Mouse (Mus musculus) MEL (cell line): ENCODE data around the gene Auts2. TPM values are rescaled to one million over a fixed set of nuclear protein-coding genes. Genes with fewer than 3 reads are reported as not detected.

Experiments used
- DNase-seq: peaks from one replicate; pipeline ENCODE4 v3.0.0; 2011; ENCODE audit warnings: low read depth, low spot score
- H3K27ac ChIP-seq: 2 replicates; pipeline ENCODE4 v1.5.1; 2012; ENCODE audit warnings: low read depth, mild to moderate bottlenecking, control low read depth, low read length, moderate library complexity; ENCODE audit not compliant: control insufficient read depth
- H3K27me3 ChIP-seq, 2 experiments: fragments of 150-350 bp in 1 of 2; sonication (generic) in 1 of 2; 2 replicates each; pipeline ENCODE4 v1.6.1; 2012; ENCODE audit warnings: low read length in 2 of 2, mild to moderate bottlenecking in 2 of 2, improper control_type of control experiment in 1 of 2, moderate library complexity in 1 of 2; ENCODE audit not compliant: insufficient read depth in 2 of 2, control insufficient read depth in 1 of 2
- H3K36me3 ChIP-seq, 2 experiments: 2 replicates each; pipeline ENCODE4 v1.6.1; 2012 to 2014; ENCODE audit warnings: low read length in 2 of 2, improper control_type of control experiment in 1 of 2, inconsistent platforms in 1 of 2, mild to moderate bottlenecking in 1 of 2; ENCODE audit not compliant: insufficient read depth in 2 of 2, control insufficient read depth in 1 of 2
- H3K4me1 ChIP-seq, 2 experiments: fragments of 150-350 bp in 1 of 2; sonication (generic) in 1 of 2; 2 replicates each; pipeline ENCODE4 v1.6.1; 2012; ENCODE audit warnings: low read length in 2 of 2, improper control_type of control experiment in 1 of 2, mild to moderate bottlenecking in 1 of 2; ENCODE audit not compliant: insufficient read depth in 2 of 2, control insufficient read depth in 1 of 2
- H3K4me3 ChIP-seq, 2 experiments: fragments of 150-350 bp in 1 of 2; sonication (generic) in 1 of 2; 2 replicates each; pipeline ENCODE4 v1.5.1; 2012; ENCODE audit warnings: low read depth in 2 of 2, low read length in 2 of 2, mild to moderate bottlenecking in 2 of 2, moderate library complexity in 2 of 2, control low read depth in 1 of 2, improper control_type of control experiment in 1 of 2; ENCODE audit not compliant: control insufficient read depth in 1 of 2, insufficient read depth in 1 of 2
- H3K79me2 ChIP-seq: 2 replicates; pipeline ENCODE4 v1.6.1; 2012; ENCODE audit warnings: mild to moderate bottlenecking, low read length, moderate library complexity; ENCODE audit not compliant: control insufficient read depth, poor library complexity, insufficient read depth
- H3K9ac ChIP-seq: 2 replicates; pipeline ENCODE4 v1.6.1; 2012; ENCODE audit warnings: low read depth, mild to moderate bottlenecking, control low read depth, low read length, moderate library complexity; ENCODE audit not compliant: control insufficient read depth, poor library complexity, severe bottlenecking
- H3K9me3 ChIP-seq: fragments of 150-350 bp; sonication (generic); replicated peaks from 2 replicates; pipeline ENCODE4 v1.6.1; 2012; ENCODE audit warnings: mild to moderate bottlenecking, low read length, improper control_type of control experiment, moderate library complexity; ENCODE audit not compliant: insufficient read depth
- CHD2 ChIP-seq: IDR thresholded peaks from 2 replicates; pipeline ENCODE4 v1.6.1; 2011; ENCODE audit warnings: low read length, improper control_type of control experiment
- E2F4 ChIP-seq: IDR thresholded peaks from 2 replicates; pipeline ENCODE4 v1.6.1; 2011; ENCODE audit warnings: low read depth, low read length, improper control_type of control experiment, borderline replicate concordance
- ELF1 ChIP-seq: IDR thresholded peaks from 2 replicates; pipeline ENCODE4 v1.6.1; 2014; ENCODE audit warnings: low read depth, mild to moderate bottlenecking, inconsistent platforms, low read length, improper control_type of control experiment, moderate library complexity
- EP300 ChIP-seq, 2 experiments: IDR thresholded peaks; 2 replicates each; pipeline ENCODE4 v1.6.1; 2011; ENCODE audit warnings: improper control_type of control experiment in 2 of 2, low read length in 2 of 2, low read depth in 1 of 2, mild to moderate bottlenecking in 1 of 2
- ETS1 ChIP-seq: IDR thresholded peaks from 2 replicates; pipeline ENCODE4 v1.6.1; 2012; ENCODE audit warnings: low read depth, mild to moderate bottlenecking, inconsistent platforms, low read length, improper control_type of control experiment, moderate library complexity
- GABPA ChIP-seq: IDR thresholded peaks from 2 replicates; pipeline ENCODE4 v1.6.1; 2012; ENCODE audit warnings: low read depth, mild to moderate bottlenecking, inconsistent platforms, low read length, improper control_type of control experiment, moderate library complexity
- HCFC1 ChIP-seq: IDR thresholded peaks from 2 replicates; pipeline ENCODE4 v1.6.1; 2012; ENCODE audit warnings: low read depth, mild to moderate bottlenecking, inconsistent platforms, low read length, improper control_type of control experiment, moderate library complexity
- KAT2A ChIP-seq: conservative IDR thresholded peaks from 2 replicates; pipeline ENCODE4 v1.6.1; 2012; ENCODE audit warnings: low read depth, low read length, improper control_type of control experiment, inconsistent platforms
- MAX ChIP-seq: IDR thresholded peaks from 2 replicates; pipeline ENCODE4 v1.6.1; 2011; ENCODE audit warnings: low read length, improper control_type of control experiment
- MAZ ChIP-seq: IDR thresholded peaks from 2 replicates; pipeline ENCODE4 v1.6.1; 2012; ENCODE audit warnings: low read depth, mild to moderate bottlenecking, inconsistent platforms, low read length, improper control_type of control experiment
- MEF2A ChIP-seq: IDR thresholded peaks from 2 replicates; pipeline ENCODE4 v1.6.1; 2014; ENCODE audit warnings: low read depth, mild to moderate bottlenecking, inconsistent platforms, low read length, improper control_type of control experiment; ENCODE audit not compliant: poor library complexity, insufficient replicate concordance, severe bottlenecking; ENCODE audit errors: extremely low read depth
- MYB ChIP-seq: IDR thresholded peaks from 2 replicates; pipeline ENCODE4 v1.6.1; 2011; ENCODE audit warnings: mild to moderate bottlenecking, low read depth, low read length, improper control_type of control experiment
- MYC ChIP-seq: IDR thresholded peaks from 2 replicates; pipeline ENCODE4 v1.6.1; 2011; ENCODE audit warnings: low read depth, mild to moderate bottlenecking, low read length, improper control_type of control experiment, moderate library complexity
- NELFE ChIP-seq: IDR thresholded peaks from 2 replicates; pipeline ENCODE4 v1.6.1; 2011; ENCODE audit warnings: low read depth, low read length, improper control_type of control experiment
- NRF1 ChIP-seq: IDR thresholded peaks from 2 replicates; pipeline ENCODE4 v1.6.1; 2014; ENCODE audit warnings: low read depth, mild to moderate bottlenecking, inconsistent platforms, low read length, improper control_type of control experiment, moderate library complexity; ENCODE audit not compliant: poor library complexity, insufficient read depth, severe bottlenecking
- POLR2A ChIP-seq, 2 experiments: IDR thresholded peaks; 2 replicates each; pipeline ENCODE4 v1.6.1; 2011 to 2012; ENCODE audit warnings: low read length in 2 of 2, mild to moderate bottlenecking in 2 of 2, control low read depth in 1 of 2, improper control_type of control experiment in 1 of 2, low read depth in 1 of 2, moderate library complexity in 1 of 2; ENCODE audit not compliant: control insufficient read depth in 1 of 2, insufficient read depth in 1 of 2, poor library complexity in 1 of 2
- POLR2AphosphoS2 ChIP-seq: IDR thresholded peaks from 2 replicates; pipeline ENCODE4 v1.6.1; 2011; ENCODE audit warnings: low read length, improper control_type of control experiment
- POLR2AphosphoS5 ChIP-seq: IDR thresholded peaks from 2 replicates; pipeline ENCODE4 v1.6.1; 2012; ENCODE audit warnings: low read depth, borderline replicate concordance, mild to moderate bottlenecking, inconsistent platforms, low read length, moderate library complexity, mixed read lengths
- RAD21 ChIP-seq: IDR thresholded peaks from 2 replicates; pipeline ENCODE4 v1.6.1; 2011; ENCODE audit warnings: mild to moderate bottlenecking, low read depth, low read length, improper control_type of control experiment
- RCOR1 ChIP-seq: IDR thresholded peaks from 2 replicates; pipeline ENCODE4 v1.6.1; 2012; ENCODE audit warnings: low read depth, mild to moderate bottlenecking, inconsistent platforms, low read length, improper control_type of control experiment
- SMC3 ChIP-seq: IDR thresholded peaks from 2 replicates; pipeline ENCODE4 v1.6.1; 2011; ENCODE audit warnings: low read depth, low read length, improper control_type of control experiment
- TCF12 ChIP-seq: IDR thresholded peaks from 2 replicates; pipeline ENCODE4 v1.6.1; 2014; ENCODE audit warnings: low read depth, mild to moderate bottlenecking, inconsistent platforms, low read length, improper control_type of control experiment, moderate library complexity
- USF1 ChIP-seq: IDR thresholded peaks from 2 replicates; pipeline ENCODE4 v1.6.1; 2014; ENCODE audit warnings: low read depth, mild to moderate bottlenecking, inconsistent platforms, low read length, improper control_type of control experiment, moderate library complexity
- ZMIZ1 ChIP-seq: IDR thresholded peaks from 2 replicates; pipeline ENCODE4 v1.6.1; 2012; ENCODE audit warnings: low read depth, mild to moderate bottlenecking, inconsistent platforms, low read length, improper control_type of control experiment, moderate library complexity
- ZNF384 ChIP-seq: IDR thresholded peaks from 2 replicates; pipeline ENCODE4 v1.6.1; 2012; ENCODE audit warnings: low read depth, mild to moderate bottlenecking, inconsistent platforms, low read length, improper control_type of control experiment
- polyA plus RNA-seq, 2 experiments: library from polyadenylated mRNA; stranded (reverse) in 1 of 2; unstranded in 1 of 2; fragments of >175 nt in 1 of 2; fragments of >200 nt in 1 of 2; gene quantifications; 2 replicates each; pipeline versions ENCODE4 v1.2.1 to v1.2.4; 2012; ENCODE audit warnings: low replicate concordance in 2 of 2, low read depth in 1 of 2; ENCODE audit not compliant: insufficient read length in 2 of 2, insufficient read depth in 1 of 2, missing spikeins in 1 of 2
- total RNA-seq: library from RNA; depleted of rRNA; stranded (reverse); fragments of 300-350 nt; gene quantifications from 2 replicates; pipeline ENCODE4 v1.2.3, GENCODE M21; 2012

The Auts2 gene
- total and polyA plus RNA-seq, 3 experiments = not detected

DNA sequence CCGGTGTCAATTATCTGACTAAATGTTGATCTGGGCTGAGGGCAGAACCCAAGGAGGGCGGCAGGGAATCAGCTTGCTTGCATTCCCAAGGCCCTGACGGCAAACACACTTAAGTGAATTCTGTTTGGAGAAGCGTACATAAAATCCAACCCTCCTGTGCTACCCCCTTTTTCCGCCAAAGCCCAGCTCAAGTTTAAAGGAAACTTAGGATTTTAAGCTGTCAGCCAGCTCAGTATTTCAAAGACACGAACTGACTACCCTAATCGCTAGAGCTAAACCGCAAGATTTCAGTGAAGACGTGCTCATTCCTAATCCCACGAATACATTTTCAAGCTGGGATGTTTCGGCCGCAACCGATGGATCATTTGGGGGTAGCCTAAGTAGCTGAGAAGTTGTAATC lies 490.5 kb downstream of the Auts2 start:
- Histone ChIP-seq H3K36me3 (no peaks in the 10 kb centered on the region), H3K9ac (no peak overlapping the region), H3K9me3 (no peaks in the 10 kb centered on the region), H3K27me3 (no peaks in the 10 kb centered on the region), H3K4me3 (no peak overlapping the region), H3K27ac (no peak overlapping the region), H3K79me2 (no peaks in the 10 kb centered on the region), H3K4me1 (no peaks in the 10 kb centered on the region)
- no peak for DNase-seq
- TF ChIP-seq NRF1 = no peak
- TF ChIP-seq ZMIZ1 = no peak
- no peak for TF ChIP-seq MAX
- TF ChIP-seq MYB = no peak
- no peak for TF ChIP-seq USF1
- TF ChIP-seq ELF1 = no peak
- TF ChIP-seq RCOR1 = no peak
- TF ChIP-seq ETS1 = no peak
- TF ChIP-seq GABPA = no peak
- no peak for TF ChIP-seq CHD2
- no peak for TF ChIP-seq POLR2A (IDR thresholded peaks at IDR 0.05; ENCODE audit: control insufficient read depth in 1 of 2, insufficient read depth in 1 of 2, low read depth in 1 of 2, low read length in 2 of 2, poor library complexity in 1 of 2)
- no peak for TF ChIP-seq MAZ
- TF ChIP-seq POLR2AphosphoS5 = no peak
- no peak for TF ChIP-seq E2F4
- no peak for TF ChIP-seq SMC3
- TF ChIP-seq RAD21 = no peak
- TF ChIP-seq POLR2AphosphoS2 = no peak
- no peak for TF ChIP-seq ZNF384

DNA sequence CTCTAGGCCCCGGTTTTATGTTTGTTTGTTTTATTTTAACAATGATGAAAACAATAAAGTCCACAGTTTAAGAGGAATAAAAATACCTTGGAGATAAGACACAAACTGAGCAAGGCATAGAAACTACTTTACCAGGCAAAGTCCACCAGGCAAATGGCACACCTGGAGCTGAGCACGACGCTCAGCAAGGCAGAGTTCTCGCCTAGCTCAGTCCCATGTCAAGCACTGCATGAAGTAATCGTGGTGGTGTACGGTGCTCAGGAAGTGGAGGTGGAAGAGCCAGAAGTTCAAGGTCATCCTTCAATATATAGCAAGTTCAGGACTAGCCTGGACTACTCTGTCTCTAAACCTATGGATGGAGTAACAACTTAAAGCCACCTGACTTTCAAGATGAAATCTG lies 503.6 kb downstream of the Auts2 start:
- no peaks in the 10 kb centered on the region for H3K79me2 ChIP-seq
- no peak for DNase-seq
- no peak overlapping the region for H3K27ac ChIP-seq
- H3K9ac ChIP-seq = no peak overlapping the region
- H3K4me3 ChIP-seq = no peak overlapping the region
- H3K4me1 ChIP-seq = no peaks in the 10 kb centered on the region
- H3K36me3 ChIP-seq = no peaks in the 10 kb centered on the region
- no peaks in the 10 kb centered on the region for H3K27me3 ChIP-seq
- H3K9me3 ChIP-seq = no peaks in the 10 kb centered on the region
- TF ChIP-seq USF1 (no peak), KAT2A (no peak), EP300 (IDR thresholded peaks at IDR 0.05; ENCODE audit: low read depth in 1 of 2, low read length in 2 of 2) (no peak), SMC3 (no peak), NELFE (no peak), MEF2A (no peak), ETS1 (no peak), MYC (no peak), ZMIZ1 (no peak), RCOR1 (no peak), MYB (no peak), TCF12 (no peak), HCFC1 (no peak), POLR2AphosphoS5 (no peak)
